Mouse (Mus musculus) common myeloid progenitor, adult 5-6 weeks (primary cell): ENCODE results near the gene Arhgap6. TPM values are rescaled to one million over a fixed set of nuclear protein-coding genes. Genes with fewer than 3 reads are reported as not detected.

Experiments
- ATAC-seq: replicated peaks from 2 replicates; pipeline ENCODE4 v1.8.0; 2016; ENCODE audit warnings: low read depth, mild to moderate bottlenecking, moderate TSS enrichment, inconsistent platforms; ENCODE audit not compliant: poor library complexity, severe bottlenecking
- total RNA-seq: library from RNA; stranded (forward); fragments of 200-1000, 187-1606 nt; gene quantifications from 2 replicates; pipeline ENCODE4 v1.2.3, GENCODE M21; 2017

The Arhgap6 gene
- total RNA-seq = 24.6 and 25.3 TPM in 2 replicates

- ATAC-seq = peak; percentile 55
Measured at GRCm38 (mm10) chrX:168794974-168795858, at the start of gene Arhgap6. Gene Arhgap6 (plus strand): TSS chrX:168795099.

GRCm38 (mm10) chrX:168747011-168747410 is 47.9 kb upstream of the Arhgap6 start:
- ATAC-seq = no peak

- peak; percentile 42 for ATAC-seq
Measured at GRCm38 (mm10) chrX:168795859-168796848, 1.3 kb downstream of the Arhgap6 start.

DNA sequence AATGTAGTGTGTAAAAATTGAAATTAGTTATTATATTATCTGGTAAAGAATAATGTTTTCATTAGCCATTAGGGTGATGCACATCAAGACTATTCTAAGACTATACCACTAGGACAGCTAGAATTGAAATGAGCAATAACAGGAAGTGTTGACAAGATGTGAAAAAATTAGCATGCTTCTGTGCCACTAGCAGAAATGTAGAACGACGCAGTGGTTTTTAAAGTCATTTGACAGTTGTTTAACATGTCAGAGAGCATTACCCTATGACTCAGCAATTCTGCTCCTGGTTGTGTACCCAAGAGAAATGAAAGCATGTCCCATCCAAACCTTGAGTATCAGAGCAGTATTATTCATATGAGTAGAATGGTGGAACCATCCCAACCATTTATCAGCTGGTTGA is 9.8 kb downstream of the Arhgap6 start:
- ATAC-seq = peak; percentile 58

GRCm38 (mm10) chrX:168810513-168811265 is 15.8 kb downstream of the Arhgap6 start:
- ATAC-seq = peak; percentile 92

DNA sequence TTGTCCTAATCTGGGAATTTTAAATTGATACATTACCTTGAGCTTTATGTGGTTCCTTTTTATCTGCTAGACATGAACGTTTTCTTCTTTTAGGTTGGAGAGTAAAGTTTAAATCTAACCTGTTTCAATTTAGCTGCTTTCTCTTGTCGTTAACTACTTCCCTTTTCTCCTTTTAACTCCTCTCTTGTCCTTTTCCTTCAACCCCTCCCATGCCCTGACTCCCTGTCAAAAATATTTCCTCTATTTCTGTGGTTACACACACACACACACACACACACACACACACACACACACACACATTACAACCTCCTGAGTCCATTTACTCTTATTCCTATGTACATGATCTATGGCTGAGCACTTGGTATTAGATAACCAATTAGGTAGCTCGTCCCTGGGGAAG is 24.0 kb downstream of the Arhgap6 start:
- peak; percentile 88 for ATAC-seq

- ATAC-seq = no peak
Measured at GRCm38 (mm10) chrX:168824166-168824565, 29.3 kb downstream of the Arhgap6 start.

GRCm38 (mm10) chrX:168832343-168832742 is 37.4 kb downstream of the Arhgap6 start:
- peak; percentile 71 for ATAC-seq

DNA sequence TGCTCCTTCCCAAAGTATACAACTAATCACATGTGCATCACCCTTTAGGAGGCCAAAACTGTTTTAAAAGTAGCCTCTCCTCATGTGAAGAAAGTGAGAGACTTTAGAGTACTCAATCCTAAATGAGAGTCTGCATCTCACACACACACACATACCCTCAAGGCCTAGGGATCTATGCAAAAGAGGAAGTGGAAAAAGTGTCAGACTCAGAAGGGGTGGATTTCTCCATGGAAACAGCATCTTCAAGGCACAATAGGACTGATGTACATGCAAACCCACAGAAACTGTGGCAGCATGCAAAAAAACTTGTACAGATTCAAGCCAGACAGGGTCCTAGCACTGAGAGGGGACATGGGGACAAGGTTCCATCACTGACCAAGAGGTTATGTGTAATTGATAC is 53.2 kb downstream of the Arhgap6 start:
- ATAC-seq = peak; percentile 56; the same call in 1 of the 2 replicates

GRCm38 (mm10) chrX:168874688-168875087 is 79.8 kb downstream of the Arhgap6 start:
- ATAC-seq = no peak

- no peak for ATAC-seq
Measured at GRCm38 (mm10) chrX:168903557-168903956, 108.7 kb downstream of the Arhgap6 start.

DNA sequence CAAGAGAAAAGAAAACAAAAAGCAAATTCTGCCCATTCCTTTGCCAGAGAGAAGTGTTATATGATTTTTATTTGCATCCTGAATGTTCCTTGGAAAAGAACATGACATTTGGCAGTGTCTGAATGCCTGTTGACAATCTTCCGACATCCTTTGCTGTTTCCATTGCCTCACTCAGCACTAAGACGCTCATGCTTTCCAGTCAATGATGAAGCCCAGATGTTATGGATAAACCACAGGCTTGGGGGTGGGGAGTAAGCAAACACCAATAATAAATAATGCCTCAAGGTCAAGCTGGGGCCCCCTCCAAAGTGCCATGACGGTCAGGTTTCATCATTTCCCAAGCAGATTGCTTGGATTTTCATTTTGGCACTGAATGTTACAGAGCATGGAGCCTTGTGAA is 109.2 kb downstream of the Arhgap6 start:
- ATAC-seq = no peak

GRCm38 (mm10) chrX:168907586-168907985 is 112.7 kb downstream of the Arhgap6 start:
- ATAC-seq = no peak

- peak; percentile 65; the same call in 1 of the 2 replicates for ATAC-seq
Measured at GRCm38 (mm10) chrX:168913519-168913918, 118.6 kb downstream of the Arhgap6 start.

DNA sequence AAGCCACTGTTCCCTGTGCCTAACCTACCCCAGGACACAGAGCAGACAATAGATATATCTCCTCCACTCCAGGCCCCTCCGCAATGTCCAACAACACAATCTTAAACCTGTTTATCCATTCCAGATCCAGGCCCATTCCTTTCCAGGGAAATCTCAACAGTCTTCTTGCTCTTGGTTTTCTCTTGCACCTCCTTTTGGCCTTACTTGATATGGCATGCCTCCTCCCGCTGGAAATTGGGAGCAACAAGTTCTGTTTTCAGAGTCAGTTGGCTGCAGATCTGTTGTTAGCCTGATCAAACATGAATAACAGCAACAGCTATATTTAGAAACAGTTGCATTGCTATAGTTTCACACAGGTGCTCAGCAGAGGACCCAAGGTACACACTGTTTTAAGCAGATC is 126.0 kb downstream of the Arhgap6 start:
- ATAC-seq = no peak

DNA sequence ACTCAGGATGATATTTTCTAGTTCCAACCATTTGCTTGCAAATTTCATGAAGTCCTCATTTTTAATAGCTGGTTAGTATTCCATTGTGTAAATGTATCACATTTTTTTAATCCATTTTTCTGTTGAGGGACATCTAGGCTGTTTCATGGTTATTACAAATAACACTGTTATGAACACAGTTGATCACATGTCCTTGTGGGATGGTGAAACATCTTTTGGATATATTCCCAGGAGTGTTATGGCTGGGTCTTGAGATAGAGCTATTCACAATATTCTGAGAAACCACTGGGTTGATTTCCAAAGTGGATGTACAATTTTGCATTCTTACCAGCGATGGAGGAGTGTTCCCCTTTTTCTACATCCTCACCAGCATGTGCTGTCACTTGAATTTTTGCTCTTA is 137.5 kb downstream of the Arhgap6 start:
- no peak for ATAC-seq

- peak; percentile 78 for ATAC-seq
Measured at GRCm38 (mm10) chrX:168935447-168935846, 140.5 kb downstream of the Arhgap6 start.

- 0 out of 2 replicates have a peak, but pooled peaks have one; percentile 29 for ATAC-seq
Measured at GRCm38 (mm10) chrX:168937941-168938340, 143.0 kb downstream of the Arhgap6 start.

- ATAC-seq = no peak
Measured at GRCm38 (mm10) chrX:168941684-168942083, 146.8 kb downstream of the Arhgap6 start.

GRCm38 (mm10) chrX:168943217-168943616 is 148.3 kb downstream of the Arhgap6 start:
- ATAC-seq = no peak
